Mouse (Mus musculus) E14TG2a.4 (cell line): ENCODE results near the gene Gga1.

Source experiments
- CTCF ChIP-seq: conservative IDR thresholded peaks from 2 replicates; pipeline ENCODE4 v1.5.1; 2014; ENCODE audit warnings: low read length
- NANOG ChIP-seq: IDR thresholded peaks from 2 replicates; pipeline ENCODE4 v1.6.1; 2014; ENCODE audit warnings: borderline replicate concordance, low read length, mixed read lengths
- POU5F1 ChIP-seq: IDR thresholded peaks from 2 replicates; pipeline ENCODE4 v1.6.1; 2014; ENCODE audit warnings: low read length, borderline replicate concordance

DNA sequence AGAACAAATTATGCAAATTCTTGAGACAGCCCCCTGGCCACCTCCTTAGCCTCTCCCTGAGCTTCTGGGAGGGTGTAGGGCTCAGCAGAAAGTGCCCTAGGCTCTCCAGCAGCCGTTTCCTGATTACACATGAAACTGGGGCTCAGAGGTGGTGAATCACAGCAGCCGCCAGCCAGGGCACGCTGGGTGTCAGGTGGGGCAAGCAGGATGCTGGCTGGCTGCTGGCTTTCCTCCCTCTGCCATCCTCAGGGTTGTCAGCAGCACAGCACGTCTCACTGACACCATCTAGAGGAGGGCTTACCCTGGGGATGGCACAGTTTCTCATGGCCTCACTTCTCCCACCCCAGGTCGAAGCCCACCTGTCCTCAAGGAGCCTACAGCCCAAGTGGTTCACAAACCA is 48.7 kb upstream of the Gga1 start:
- TF ChIP-seq CTCF (no peak), NANOG (no peak), POU5F1 (no peak)
